14 mouse cellular contexts compared by ENCODE assay signal in genomic region chr12:81273333-81273732, GRCm38 (mm10). TPM values are rescaled to one million over a fixed set of nuclear protein-coding genes. Genes with fewer than 3 reads are reported as not detected.
DNase-seq lines count a peak whose midpoint lies in the region; ATAC-seq and TF ChIP-seq lines count a peak whose summit lies in the region.
"Had no signal": no experiment of that assay in that cellular context is flagged by ENCODE, and none has a peak within 500 bp of the region (broad histone marks: within the 10 kb centered on the region; RNA-seq: fewer than 3 reads in every experiment).

No protein-coding gene starts in this region.

- TF ChIP-seq CTCF in olfactory bulb, adult 2 months (IDR thresholded peaks at IDR 0.05; ENCODE audit: insufficient read depth, low read depth, low read length) = no peak
- TF ChIP-seq CTCF in lung, adult 2 months (IDR thresholded peaks at IDR 0.05; ENCODE audit: insufficient read depth, low read length) = no peak

- H3K4me3 ChIP-seq in hindbrain, embryonic 10.5 days = no peak overlapping the region
- H3K4me3 ChIP-seq in hindbrain, embryonic 12.5 days = no peak overlapping the region
- H3K4me3 ChIP-seq in embryonic facial prominence, embryonic 10.5 days = no peak overlapping the region
- no peak overlapping the region for H3K4me3 ChIP-seq in hindbrain, embryonic 16.5 days (ENCODE audit: low read length)
- no peak overlapping the region for H3K4me3 ChIP-seq in olfactory bulb, adult 2 months (ENCODE audit: insufficient read depth, low read depth, low read length)
- no peak overlapping the region for H3K4me3 ChIP-seq in lung, adult 2 months (replicated peaks; ENCODE audit: extremely low read depth, low read depth, low read length)
- H3K4me3 ChIP-seq: layer of hippocampus, adult 2 months had no signal

- H3K27me3 ChIP-seq in hindbrain, embryonic 10.5 days (ENCODE audit: insufficient read depth, poor library complexity, severe bottlenecking) = no peaks in the 10 kb centered on the region
- H3K27me3 ChIP-seq in hindbrain, embryonic 12.5 days = no peaks in the 10 kb centered on the region
- no peaks in the 10 kb centered on the region for H3K27me3 ChIP-seq in embryonic facial prominence, embryonic 10.5 days (replicated peaks; ENCODE audit: low read depth, poor library complexity, severe bottlenecking)
- no peaks in the 10 kb centered on the region for H3K27me3 ChIP-seq in hindbrain, embryonic 16.5 days (replicated peaks; ENCODE audit: control insufficient read depth, insufficient read depth, low read length)

- H3K4me1 ChIP-seq in hindbrain, embryonic 10.5 days (replicated peaks) = peaks cover 14% of the 10 kb centered on the region
- peaks cover 10% of the 10 kb centered on the region for H3K4me1 ChIP-seq in hindbrain, embryonic 12.5 days
- peaks cover 8% of the 10 kb centered on the region for H3K4me1 ChIP-seq in embryonic facial prominence, embryonic 10.5 days
- H3K4me1 ChIP-seq in hindbrain, embryonic 16.5 days (ENCODE audit: control insufficient read depth, insufficient read depth, low read depth, low read length) = peaks cover 8% of the 10 kb centered on the region
- peaks cover 5% of the 10 kb centered on the region; the same call in 1 of the 2 replicates for H3K4me1 ChIP-seq in olfactory bulb, adult 2 months (ENCODE audit: control insufficient read depth, insufficient read depth, low read length)
- H3K4me1 ChIP-seq in lung, adult 2 months (ENCODE audit: control insufficient read depth, insufficient read depth, low read length) = no peaks in the 10 kb centered on the region

- no peak for ATAC-seq in hindbrain, embryonic 12.5 days (ENCODE audit: low FRiP score)
- ATAC-seq in hindbrain, embryonic 16.5 days = peak; percentile 76
- ATAC-seq in erythroid progenitor cell, adult 5-6 weeks (replicated peaks; ENCODE audit: low FRiP score, poor library complexity, severe bottlenecking) = no peak
- ATAC-seq: activated CD4-positive, CD25-positive, alpha-beta regulatory T cell, adult 4 months had no signal

- no peaks in the 10 kb centered on the region for H3K9me3 ChIP-seq in hindbrain, embryonic 10.5 days
- H3K9me3 ChIP-seq in hindbrain, embryonic 12.5 days (replicated peaks) = no peaks in the 10 kb centered on the region
- no peaks in the 10 kb centered on the region for H3K9me3 ChIP-seq in embryonic facial prominence, embryonic 10.5 days
- no peaks in the 10 kb centered on the region for H3K9me3 ChIP-seq in hindbrain, embryonic 16.5 days (ENCODE audit: control insufficient read depth, low read length)

- no peaks in the 10 kb centered on the region for H3K36me3 ChIP-seq in hindbrain, embryonic 10.5 days
- no peaks in the 10 kb centered on the region for H3K36me3 ChIP-seq in hindbrain, embryonic 12.5 days
- no peaks in the 10 kb centered on the region for H3K36me3 ChIP-seq in embryonic facial prominence, embryonic 10.5 days (replicated peaks)
- H3K36me3 ChIP-seq in hindbrain, embryonic 16.5 days (ENCODE audit: control insufficient read depth, insufficient read depth, low read length) = no peaks in the 10 kb centered on the region

- 24% methylated on average over 3 of the region's 3 CpGs for WGBS in hindbrain, embryonic 10.5 days
- WGBS in hindbrain, embryonic 12.5 days = 24% methylated on average over 3 of the region's 3 CpGs
- WGBS in embryonic facial prominence, embryonic 10.5 days = 38% methylated on average over 3 of the region's 3 CpGs
- 22% methylated on average over 3 of the region's 3 CpGs for WGBS in hindbrain, embryonic 16.5 days
- WGBS in olfactory bulb, adult 2 months = 40% methylated on average over 3 of the region's 3 CpGs
- 56% methylated on average over 3 of the region's 3 CpGs for WGBS in lung, adult 2 months

- 0 out of 2 replicates have a peak overlapping the region, but pooled peaks have one; percentile 12 for H3K27ac ChIP-seq in hindbrain, embryonic 10.5 days
- H3K27ac ChIP-seq in hindbrain, embryonic 12.5 days = no peak overlapping the region
- no peak overlapping the region for H3K27ac ChIP-seq in embryonic facial prominence, embryonic 10.5 days (replicated peaks)
- no peak overlapping the region for H3K27ac ChIP-seq in hindbrain, embryonic 16.5 days (ENCODE audit: low read depth, low read length)
- H3K27ac ChIP-seq in olfactory bulb, adult 2 months (ENCODE audit: insufficient read depth, low read depth, low read length) = peak overlapping the region; percentile 48; the same call in 1 of the 2 replicates
- H3K27ac ChIP-seq: layer of hippocampus, adult 2 months had no signal

- H3K9ac ChIP-seq in hindbrain, embryonic 12.5 days = no peak overlapping the region
- H3K9ac ChIP-seq in hindbrain, embryonic 16.5 days (ENCODE audit: low read depth, low read length) = no peak overlapping the region

- TF ChIP-seq POLR2A in olfactory bulb, adult 2 months (IDR thresholded peaks at IDR 0.05; ENCODE audit: insufficient read depth, low read depth, low read length) = no peak
- no peak for TF ChIP-seq POLR2A in lung, adult 2 months (IDR thresholded peaks at IDR 0.05; ENCODE audit: borderline replicate concordance, extremely low read depth, low read depth, low read length)

- peak; percentile 42 for DNase-seq in hindbrain, embryonic 10.5 days (ENCODE audit: low spot score)
- DNase-seq in embryonic facial prominence, embryonic 10.5 days (ENCODE audit: low spot score) = peak; percentile 12
- no peak for DNase-seq in lung, adult 2 months
- DNase-seq in right cerebral cortex, postnatal 25 days = no peak
- DNase-seq: cerebellum, adult 18-20 months; heart, adult 18-20 months; heart, postnatal 14 days; kidney, adult 9 months had no signal

- H3K4me2 ChIP-seq in hindbrain, embryonic 12.5 days (replicated peaks) = no peak overlapping the region
- no peak overlapping the region for H3K4me2 ChIP-seq in hindbrain, embryonic 16.5 days (ENCODE audit: low read length)

RNA-seq across cellular contexts. Expression of gene Slc8a3, which starts 59.6 kb away (rescaled TPM):
- 1.3 and 2.3 TPM in 2 replicates for polyA plus RNA-seq in hindbrain, embryonic 10.5 days (2016; fragmentation: Nextera tagmentation; extraction: Ambion mirVana)
- polyA plus RNA-seq in hindbrain, embryonic 12.5 days (2016; fragmentation: Nextera tagmentation; extraction: Ambion mirVana) = 3.4 and 3.5 TPM in 2 replicates
- polyA plus RNA-seq in embryonic facial prominence, embryonic 10.5 days (2016; fragmentation: Nextera tagmentation; extraction: Ambion mirVana) = 0.91 and 1.1 TPM in 2 replicates
- 11.2 and 11.7 TPM in 2 replicates for polyA plus RNA-seq in hindbrain, embryonic 16.5 days (2015; fragmentation: Nextera tagmentation; extraction: Ambion mirVana)
- polyA plus RNA-seq in olfactory bulb, adult 2 months (2012; ENCODE audit: insufficient read depth, insufficient read length, low replicate concordance, missing spikeins) = not detected in 2 replicates
- 0.61 and 0.77 TPM in 2 replicates for polyA plus RNA-seq in lung, adult 2 months (2012; rRNA removed)
- total RNA-seq in erythroid progenitor cell, adult 5-6 weeks (2015; ENCODE audit: low replicate concordance) = not detected in 2 replicates
- not detected in 2 replicates for total RNA-seq in erythroid progenitor cell, adult 5-6 weeks (2017; ENCODE audit: low replicate concordance)
- polyA plus RNA-seq: activated CD4-positive, CD25-positive, alpha-beta regulatory T cell, adult 4 months had no signal

Comparison
In these comparisons a context has a peak if more than half of its experiments do, and no peak if none do; other contexts are left out.
1. H3K27ac ChIP-seq: peak in hindbrain, embryonic 10.5 days (single experiment) and olfactory bulb, adult 2 months (single experiment); none in hindbrain, embryonic 12.5 days (single experiment), embryonic facial prominence, embryonic 10.5 days (single experiment) and hindbrain, embryonic 16.5 days (single experiment).
2. DNase-seq: peak in hindbrain, embryonic 10.5 days (single experiment) and embryonic facial prominence, embryonic 10.5 days (single experiment); none in lung, adult 2 months (single experiment) and right cerebral cortex, postnatal 25 days (single experiment).